Mouse (Mus musculus) layer of hippocampus, adult 6 months (tissue): ENCODE data around the gene Cd59b. TPM values are rescaled to one million over a fixed set of nuclear protein-coding genes. Genes with fewer than 3 reads are reported as not detected.

Experiments used
- long read RNA-seq, 2 experiments: library from polyadenylated mRNA; unstranded; transcript quantifications; one replicate each; pipeline ENCODE4 v2.0.0; 2019 to 2020
- polyA plus RNA-seq: library from polyadenylated mRNA; unstranded; fragments of <200 nt; fragmentation: Nextera tagmentation; gene quantifications from 2 replicates; pipeline ENCODE4 v1.2.3, GENCODE M21; 2021

The Cd59b gene
- 4.5 and 7.8 TPM in 2 replicates for polyA plus RNA-seq
- long read RNA-seq, experiment 1, partial matches to known transcripts = 0 of 3 reads
- long read RNA-seq, experiment 1, other reads (novel, unspliced or antisense) = 0 of 3 reads
- long read RNA-seq, experiment 2 = 0 reads

GRCm38 (mm10) chr2:104069704-104070185, at the start of gene Cd59b:
Gene Cd59b (plus strand): TSS chr2:104069849.

GRCm38 (mm10) chr2:104027458-104028138, 42.1 kb upstream of the Cd59b start, which contains the start of gene Fbxo3:
Gene Fbxo3 (plus strand): TSS chr2:104027721.

DNA sequence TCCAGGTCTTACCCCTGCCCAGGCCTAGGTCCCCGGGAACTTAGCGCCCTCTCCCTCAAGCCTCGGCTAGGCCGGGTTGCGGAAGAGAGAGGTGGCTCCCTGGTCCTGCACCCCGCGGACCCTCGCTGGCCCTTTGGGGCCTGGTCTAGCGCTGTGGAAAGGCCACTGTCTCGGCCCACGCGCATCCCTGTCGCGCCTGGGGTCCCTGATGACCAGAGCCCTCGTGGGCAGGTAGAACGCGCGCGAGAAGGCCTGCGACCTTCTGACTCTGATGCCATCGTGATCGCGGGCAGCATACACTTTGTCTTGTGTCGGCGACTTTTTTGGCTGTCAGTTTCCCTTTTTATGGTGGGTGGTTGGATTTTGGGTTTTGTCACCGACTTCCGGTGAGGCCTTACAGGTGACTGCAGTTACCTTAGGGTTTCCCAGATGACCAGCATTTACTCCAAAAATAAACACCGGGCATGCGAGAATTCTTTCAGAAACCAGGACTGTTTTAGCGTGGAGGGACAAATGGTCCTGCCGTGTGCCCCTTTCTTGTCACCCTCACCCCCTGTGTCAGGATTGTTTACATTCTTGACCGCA, 41.4 kb upstream of the Cd59b start, which contains the start of gene 4931422A03Rik:
Gene 4931422A03Rik (minus strand): TSS at position 223 of the 585 bp plus-strand sequence.

DNA sequence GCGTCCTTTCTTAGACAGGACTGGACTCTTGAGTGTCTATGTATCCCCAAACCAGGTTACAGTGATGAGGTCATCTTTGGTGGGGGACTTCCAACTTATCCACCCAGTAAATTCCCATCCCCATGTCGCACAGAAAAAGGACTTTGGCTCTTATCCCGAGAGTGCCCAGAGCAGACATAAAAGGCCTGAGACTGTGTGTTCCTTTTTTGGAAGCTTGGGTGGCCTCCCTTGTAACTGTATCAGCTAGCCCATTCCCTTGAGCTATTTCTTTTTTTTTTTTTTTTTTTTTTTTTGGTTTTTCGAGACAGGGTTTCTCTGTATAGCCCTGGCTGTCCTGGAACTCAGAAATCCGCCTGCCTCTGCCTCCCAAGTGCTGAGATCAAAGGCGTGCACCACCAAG, 4.1 kb upstream of the Cd59b start, which contains the start of gene Gm10912:
Gene Gm10912 (plus strand): TSS at position 301 of the 400 bp plus-strand sequence.

GRCm38 (mm10) chr2:104068450-104068849, 1.2 kb upstream of the Cd59b start, which contains the start of gene Gm10799:
Gene Gm10799 (minus strand): TSS chr2:104068550.

GRCm38 (mm10) chr2:104095741-104096213, 26.1 kb downstream of the Cd59b start, which contains the start of gene Cd59a:
Gene Cd59a (plus strand): TSS chr2:104095801.

DNA sequence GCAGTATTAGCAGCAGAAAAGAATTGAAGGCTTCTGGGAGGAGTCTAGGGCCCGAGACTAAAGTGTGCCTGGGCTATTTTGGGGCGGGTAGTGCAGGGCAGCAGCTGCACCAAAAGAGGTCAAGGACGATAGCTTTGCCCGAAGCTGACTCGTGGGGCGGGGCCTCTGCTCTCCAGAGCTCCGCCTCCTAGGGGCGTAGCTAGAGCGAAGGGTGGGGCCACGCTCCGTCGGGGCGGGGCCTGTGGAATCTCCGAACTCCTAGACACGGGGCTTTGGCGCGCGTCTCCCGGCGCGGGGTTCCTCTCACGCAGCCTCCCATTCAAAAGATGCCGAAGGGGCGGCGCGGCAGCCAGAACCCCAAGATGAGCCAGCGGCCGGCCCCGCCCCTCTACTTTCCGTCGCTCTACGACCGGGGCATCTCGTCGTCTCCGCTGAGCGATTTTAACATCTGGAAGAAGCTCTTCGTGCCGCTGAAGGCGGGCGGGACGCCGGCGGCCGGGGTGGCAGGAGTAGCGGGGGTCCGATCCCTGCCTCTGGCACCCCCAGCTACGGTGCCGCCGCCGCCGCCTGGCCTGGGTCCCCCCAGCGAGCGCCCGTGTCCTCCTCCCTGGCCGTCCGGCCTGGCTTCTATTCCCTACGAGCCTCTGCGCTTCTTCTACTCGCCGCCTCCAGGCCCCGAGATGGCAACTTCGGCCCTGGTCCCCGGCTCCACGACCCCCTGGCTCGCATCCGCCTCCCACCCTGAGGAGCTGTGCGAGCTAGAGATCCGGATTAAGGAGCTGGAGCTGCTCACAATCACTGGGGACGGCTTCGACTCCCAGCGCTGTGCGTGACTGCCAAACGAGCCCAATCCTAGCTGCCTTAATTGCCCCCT, 53.1 kb downstream of the Cd59b start, which contains the start of gene A930018P22Rik:
Gene A930018P22Rik (plus strand): TSS at position 265 of the 874 bp plus-strand sequence.

Other genes with a start within 250 kb of the Cd59b start
- gene Lmo2, start 111.9 kb upstream of the Cd59b start, polyA plus RNA-seq = 15.3 and 16.2 TPM in 2 replicates
- gene Fbxo3, start 42.1 kb upstream of the Cd59b start, polyA plus RNA-seq = 31.3 and 35.6 TPM in 2 replicates
- 0.67 TPM in 1 of 2 replicates, not detected in the other for gene 4931422A03Rik, start 41.5 kb upstream of the Cd59b start, polyA plus RNA-seq
- gene Gm10912, start 4.0 kb upstream of the Cd59b start, polyA plus RNA-seq = 0.08 TPM in 1 of 2 replicates, not detected in the other
- not detected in 2 replicates for gene Gm10799, start 1.3 kb upstream of the Cd59b start, polyA plus RNA-seq
- 6.9 and 22.7 TPM in 2 replicates for gene Cd59a, start 26.0 kb downstream of the Cd59b start, polyA plus RNA-seq
- gene A930018P22Rik, start 52.9 kb downstream of the Cd59b start, polyA plus RNA-seq = 0.24 TPM in 1 of 2 replicates, not detected in the other